Comparison of ENCODE assay signal across 8 mouse cellular contexts in genomic region chr6:117916737-117917426, GRCm38 (mm10). TPM values are rescaled to one million over a fixed set of nuclear protein-coding genes. Genes with fewer than 3 reads are reported as not detected.
A peak's percentile ranks its signal among the peaks of the same experiment; 100 is the strongest.
DNase-seq lines count a peak whose midpoint lies in the region; ATAC-seq and TF ChIP-seq lines count a peak whose summit lies in the region.

No protein-coding gene starts in this region.

- H3K27me3 ChIP-seq in ES-Bruce4 (ENCODE audit: control insufficient read depth, insufficient read depth, low read length, poor library complexity, severe bottlenecking) = no peaks in the 10 kb centered on the region
- H3K27me3 ChIP-seq in forebrain, embryonic 10.5 days (ENCODE audit: poor library complexity, severe bottlenecking) = no peaks in the 10 kb centered on the region
- H3K27me3 ChIP-seq in heart, embryonic 14.5 days (ENCODE audit: control insufficient read depth, insufficient read depth, low read length) = no peaks in the 10 kb centered on the region
- H3K27me3 ChIP-seq in kidney, postnatal 0 days (ENCODE audit: insufficient read depth, low read length) = no peaks in the 10 kb centered on the region
- no peaks in the 10 kb centered on the region for H3K27me3 ChIP-seq in neural tube, embryonic 14.5 days (ENCODE audit: control insufficient read depth, insufficient read depth, low read length)
- no peaks in the 10 kb centered on the region for H3K27me3 ChIP-seq in testis, adult 2 months (ENCODE audit: control insufficient read depth, insufficient read depth, low read length)

- no peak for TF ChIP-seq POLR2A in ES-Bruce4 (IDR thresholded peaks at IDR 0.05; ENCODE audit: insufficient read depth, low read length)
- peak; percentile 61; the same call in 1 of the 2 replicates for TF ChIP-seq POLR2A in lung, adult 2 months (IDR thresholded peaks at IDR 0.05; ENCODE audit: borderline replicate concordance, extremely low read depth, low read depth, low read length)
- TF ChIP-seq POLR2A in testis, adult 2 months (IDR thresholded peaks at IDR 0.05; ENCODE audit: control insufficient read depth, low read depth, low read length) = no peak

- ATAC-seq in heart, embryonic 14.5 days (ENCODE audit: insufficient number of reproducible peaks, insufficient read depth, low FRiP score, low read depth) = peak; percentile 93
- ATAC-seq in kidney, postnatal 0 days (replicated peaks; ENCODE audit: low FRiP score, low read depth) = peak; percentile 95
- ATAC-seq in neural tube, embryonic 14.5 days (ENCODE audit: low read depth) = peak; percentile 93

- H3K9ac ChIP-seq in ES-Bruce4 (ENCODE audit: low read depth, poor library complexity, severe bottlenecking) = peak overlapping the region; percentile 84
- H3K9ac ChIP-seq in heart, embryonic 14.5 days (ENCODE audit: low read length) = peak overlapping the region; percentile 74
- H3K9ac ChIP-seq in kidney, postnatal 0 days (ENCODE audit: low read depth, low read length) = peak overlapping the region; percentile 76
- H3K9ac ChIP-seq in neural tube, embryonic 14.5 days (replicated peaks; ENCODE audit: low read depth, low read length) = peak overlapping the region; percentile 56

- H3K9me3 ChIP-seq in ES-Bruce4 (replicated peaks; ENCODE audit: control insufficient read depth, insufficient read depth, low read length, poor library complexity, severe bottlenecking) = no peaks in the 10 kb centered on the region
- no peaks in the 10 kb centered on the region for H3K9me3 ChIP-seq in forebrain, embryonic 10.5 days
- no peaks in the 10 kb centered on the region for H3K9me3 ChIP-seq in heart, embryonic 14.5 days (ENCODE audit: control insufficient read depth, low read length)
- H3K9me3 ChIP-seq in kidney, postnatal 0 days (replicated peaks; ENCODE audit: low read length) = no peaks in the 10 kb centered on the region
- no peaks in the 10 kb centered on the region for H3K9me3 ChIP-seq in neural tube, embryonic 14.5 days (ENCODE audit: control insufficient read depth, low read length)

- no peak for TF ChIP-seq EP300 in ES-Bruce4 (IDR thresholded peaks at IDR 0.05; ENCODE audit: insufficient read depth, low read depth, low read length)

- peak overlapping the region; percentile 85 for H3K4me3 ChIP-seq in ES-Bruce4 (ENCODE audit: low read depth, low read length)
- H3K4me3 ChIP-seq in forebrain, embryonic 10.5 days = peak overlapping the region; percentile 75
- peak overlapping the region; percentile 60 to 78 for H3K4me3 ChIP-seq in heart, embryonic 14.5 days (ENCODE audit: control insufficient read depth in 1 of 2, insufficient read depth in 1 of 2, low read depth in 1 of 2, low read length in 2 of 2)
- H3K4me3 ChIP-seq in kidney, postnatal 0 days (replicated peaks; ENCODE audit: low read depth, low read length) = peak overlapping the region; percentile 66
- H3K4me3 ChIP-seq in lung, adult 2 months (replicated peaks; ENCODE audit: extremely low read depth, low read depth, low read length) = peak overlapping the region; percentile 92
- H3K4me3 ChIP-seq in neural tube, embryonic 14.5 days (ENCODE audit: low read depth, low read length) = peak overlapping the region; percentile 54
- H3K4me3 ChIP-seq in testis, adult 2 months (ENCODE audit: control insufficient read depth, low read depth, low read length) = peak overlapping the region; percentile 94

- no peak for TF ChIP-seq CTCF in ES-Bruce4 (IDR thresholded peaks at IDR 0.05; ENCODE audit: low read depth, low read length)
- TF ChIP-seq CTCF in kidney, postnatal 0 days (IDR thresholded peaks at IDR 0.05; ENCODE audit: low read depth) = no peak
- no peak for TF ChIP-seq CTCF in lung, adult 2 months (IDR thresholded peaks at IDR 0.05; ENCODE audit: insufficient read depth, low read length)
- TF ChIP-seq CTCF in testis, adult 2 months (IDR thresholded peaks at IDR 0.05; ENCODE audit: control insufficient read depth, insufficient read depth, insufficient replicate concordance, low read depth, low read length) = no peak

- H3K27ac ChIP-seq in ES-Bruce4 (ENCODE audit: insufficient read depth, low read length) = peak overlapping the region; percentile 92
- H3K27ac ChIP-seq in forebrain, embryonic 10.5 days = peak overlapping the region; percentile 92
- peak overlapping the region; percentile 93 to 98 for H3K27ac ChIP-seq in heart, embryonic 14.5 days (replicated peaks in 1 of 2; ENCODE audit: control insufficient read depth in 1 of 2, insufficient read depth in 1 of 2, low read depth in 2 of 2, low read length in 2 of 2)
- peak overlapping the region; percentile 99 for H3K27ac ChIP-seq in kidney, postnatal 0 days
- H3K27ac ChIP-seq in neural tube, embryonic 14.5 days (ENCODE audit: low read depth, low read length) = peak overlapping the region; percentile 55
- peak overlapping the region; percentile 89 for H3K27ac ChIP-seq in testis, adult 2 months (ENCODE audit: control insufficient read depth, insufficient read depth, low read depth, low read length)

- peaks cover 53% of the 10 kb centered on the region for H3K36me3 ChIP-seq in ES-Bruce4 (ENCODE audit: control insufficient read depth, insufficient read depth, low read length, poor library complexity, severe bottlenecking)
- peaks cover 42% of the 10 kb centered on the region for H3K36me3 ChIP-seq in forebrain, embryonic 10.5 days (replicated peaks)
- peaks cover 32% of the 10 kb centered on the region for H3K36me3 ChIP-seq in heart, embryonic 14.5 days (ENCODE audit: control insufficient read depth, insufficient read depth, low read length)
- 0 out of 2 replicates have a peak, but pooled peaks cover 7% of the 10 kb centered on the region for H3K36me3 ChIP-seq in kidney, postnatal 0 days (ENCODE audit: insufficient read depth, low read length)
- no peaks in the 10 kb centered on the region for H3K36me3 ChIP-seq in neural tube, embryonic 14.5 days (ENCODE audit: control insufficient read depth, insufficient read depth, low read length)
- no peaks in the 10 kb centered on the region; the same call in none of the 2 replicates for H3K36me3 ChIP-seq in testis, adult 2 months (ENCODE audit: control insufficient read depth, insufficient read depth, low read length)

- peaks cover 1% of the 10 kb centered on the region for H3K4me1 ChIP-seq in ES-Bruce4 (ENCODE audit: control insufficient read depth, insufficient read depth, low read length)
- peaks cover 54% of the 10 kb centered on the region for H3K4me1 ChIP-seq in forebrain, embryonic 10.5 days
- H3K4me1 ChIP-seq in heart, embryonic 14.5 days (ENCODE audit: control insufficient read depth in 2 of 2, insufficient read depth in 2 of 2, low read length in 2 of 2) = peaks cover 2 to 40% of the 10 kb centered on the region in 2 experiments; a peak in 3 of 4 replicates
- H3K4me1 ChIP-seq in kidney, postnatal 0 days (replicated peaks; ENCODE audit: insufficient read depth, low read length) = peaks cover 23% of the 10 kb centered on the region; the same call in 1 of the 2 replicates
- H3K4me1 ChIP-seq in lung, adult 2 months (ENCODE audit: control insufficient read depth, insufficient read depth, low read length) = peaks cover 21% of the 10 kb centered on the region
- peaks cover 16% of the 10 kb centered on the region for H3K4me1 ChIP-seq in neural tube, embryonic 14.5 days (ENCODE audit: control insufficient read depth, insufficient read depth, low read length)
- H3K4me1 ChIP-seq in testis, adult 2 months (ENCODE audit: control insufficient read depth, insufficient read depth, low read length) = peaks cover 4% of the 10 kb centered on the region; the same call in 1 of the 2 replicates

- DNase-seq in c-Kit-positive CD71-negative TER-119-negative erythroid progenitor cells, embryonic 14.5 days (ENCODE audit: low read depth) = peak; percentile 79
- peak; percentile 85 for DNase-seq in forebrain, embryonic 10.5 days (ENCODE audit: extremely low spot score, low spot score)
- peak; percentile 85 for DNase-seq in kidney, postnatal 0 days (ENCODE audit: low spot score)
- DNase-seq in lung, adult 2 months = peak; percentile 89

- under 1% methylated on average over 62 of the region's 62 CpGs for WGBS in forebrain, embryonic 10.5 days
- WGBS in heart, embryonic 14.5 days = under 1% methylated on average over 62 of the region's 62 CpGs
- WGBS in kidney, postnatal 0 days = under 1% methylated on average over 61 of the region's 62 CpGs
- under 1% methylated on average over 62 of the region's 62 CpGs for WGBS in lung, adult 2 months
- WGBS in neural tube, embryonic 14.5 days = under 1% methylated on average over 62 of the region's 62 CpGs

- H3K4me2 ChIP-seq in heart, embryonic 14.5 days (ENCODE audit: low read length) = peak overlapping the region; percentile 89
- peak overlapping the region; percentile 85 for H3K4me2 ChIP-seq in kidney, postnatal 0 days (ENCODE audit: low read length)
- peak overlapping the region; percentile 69 for H3K4me2 ChIP-seq in neural tube, embryonic 14.5 days (ENCODE audit: low read depth, low read length)

RNA-seq across cellular contexts. Expression of gene Hnrnpf, which starts 16.8 kb away (rescaled TPM):
- 1,007 and 1,035 TPM in 2 replicates for polyA plus RNA-seq in ES-Bruce4 (2011; ENCODE audit: insufficient read depth, insufficient read length, low read depth, missing spikeins)
- 890 and 940 TPM in 2 replicates for polyA plus RNA-seq in forebrain, embryonic 10.5 days (2016; fragmentation: Nextera tagmentation; extraction: Ambion mirVana)
- polyA plus RNA-seq in heart, embryonic 14.5 days (2014; fragmentation: Nextera tagmentation; extraction: Ambion mirVana) = 457 and 471 TPM in 2 replicates
- polyA plus RNA-seq in kidney, postnatal 0 days (2015; fragmentation: Nextera tagmentation; extraction: Ambion mirVana) = 555 and 598 TPM in 2 replicates
- 100 and 154 TPM in 2 replicates for polyA plus RNA-seq in lung, adult 2 months (2012; rRNA removed)
- 187 and 245 TPM in 2 replicates for polyA plus RNA-seq in neural tube, embryonic 14.5 days (2014; fragmentation: Nextera tagmentation; extraction: Ambion mirVana)
- polyA plus RNA-seq in testis, adult 2 months (2012; rRNA removed) = 286 and 325 TPM in 2 replicates

RNA-seq across cellular contexts. Expression of gene Fxyd4, which starts 20.6 kb away (rescaled TPM):
- polyA plus RNA-seq in ES-Bruce4 (2011; ENCODE audit: insufficient read depth, insufficient read length, low read depth, missing spikeins) = not detected in 2 replicates
- 2.0 and 2.5 TPM in 2 replicates for polyA plus RNA-seq in forebrain, embryonic 10.5 days (2016; fragmentation: Nextera tagmentation; extraction: Ambion mirVana)
- polyA plus RNA-seq in heart, embryonic 14.5 days (2014; fragmentation: Nextera tagmentation; extraction: Ambion mirVana) = 0.73 and 2.5 TPM in 2 replicates
- polyA plus RNA-seq in kidney, postnatal 0 days (2015; fragmentation: Nextera tagmentation; extraction: Ambion mirVana) = 193 and 222 TPM in 2 replicates
- polyA plus RNA-seq in lung, adult 2 months (2012; rRNA removed) = 0.41 and 0.61 TPM in 2 replicates
- 1.8 and 4.0 TPM in 2 replicates for polyA plus RNA-seq in neural tube, embryonic 14.5 days (2014; fragmentation: Nextera tagmentation; extraction: Ambion mirVana)
- 3.6 TPM in 1 of 2 replicates, not detected in the other for polyA plus RNA-seq in testis, adult 2 months (2012; rRNA removed)

RNA-seq across cellular contexts. Expression of gene Zfp239, which starts 55.0 kb away (rescaled TPM):
- polyA plus RNA-seq in ES-Bruce4 (2011; ENCODE audit: insufficient read depth, insufficient read length, low read depth, missing spikeins) = 8.8 and 9.4 TPM in 2 replicates
- 13.6 and 14.8 TPM in 2 replicates for polyA plus RNA-seq in forebrain, embryonic 10.5 days (2016; fragmentation: Nextera tagmentation; extraction: Ambion mirVana)
- polyA plus RNA-seq in heart, embryonic 14.5 days (2014; fragmentation: Nextera tagmentation; extraction: Ambion mirVana) = 0.96 and 1.7 TPM in 2 replicates
- polyA plus RNA-seq in kidney, postnatal 0 days (2015; fragmentation: Nextera tagmentation; extraction: Ambion mirVana) = 9.0 and 11.0 TPM in 2 replicates
- polyA plus RNA-seq in lung, adult 2 months (2012; rRNA removed) = 0.38 and 0.99 TPM in 2 replicates
- 13.3 and 14.9 TPM in 2 replicates for polyA plus RNA-seq in neural tube, embryonic 14.5 days (2014; fragmentation: Nextera tagmentation; extraction: Ambion mirVana)
- polyA plus RNA-seq in testis, adult 2 months (2012; rRNA removed) = 4.6 TPM in 2 replicates

Comparison
In these comparisons a context has a peak if more than half of its experiments do, and no peak if none do; other contexts are left out.
1. Peak in every context shown above with its lines: DNase-seq, ATAC-seq, H3K4me3 ChIP-seq and H3K27ac ChIP-seq.
2. RNA of gene Fxyd4, which starts 20.6 kb away (polyA plus RNA-seq): 193 to 222 TPM in kidney, postnatal 0 days; 1.8 to 4.0 TPM in neural tube, embryonic 14.5 days, 2.0 to 2.5 TPM in forebrain, embryonic 10.5 days, 0.73 to 2.5 TPM in heart, embryonic 14.5 days, 0.41 to 0.61 TPM in lung, adult 2 months, not detected in ES-Bruce4 and 3.6 TPM in testis, adult 2 months; every median in the first group is over 10 times any median in the second.